Mouse (Mus musculus): ENCODE results near the gene Boc. TPM values are rescaled to one million over a fixed set of nuclear protein-coding genes. Genes with fewer than 3 reads are reported as not detected.
A peak's percentile ranks its signal among the peaks of the same experiment; 100 is the strongest.

The Boc gene
- polyA plus RNA-seq (2016; fragmentation: Nextera tagmentation; extraction: Ambion mirVana), result 30.8 and 37.1 TPM in 2 replicates

- Histone ChIP-seq H3K27me3 (ENCODE audit: low read depth, poor library complexity, severe bottlenecking) (no peaks in the 10 kb centered on the region), H3K9me3 (replicated peaks) (no peaks in the 10 kb centered on the region), H3K27ac (replicated peaks) (peak within 1 kb of the TSS; percentile 99), H3K4me3 (peak within 1 kb of the TSS; percentile 78), H3K36me3 (peaks cover 9% of the 10 kb centered on the region), H3K4me1 (peaks cover 66% of the 10 kb centered on the region)
- peak; percentile 80 for DNase-seq (ENCODE audit: low spot score)
- whole genome bisulfite sequencing, result under 1% methylated on average over 42 of the region's 46 CpGs
Measured at GRCm38 (mm10) chr16:44558471-44559329, at the start of gene Boc. TSS of gene Boc (minus strand) at chr16:44558897.

- no peak for DNase-seq (ENCODE audit: low spot score)
- no peak overlapping the region for H3K4me3 ChIP-seq
- H3K27ac ChIP-seq (replicated peaks), result no peak overlapping the region
- peaks cover 15% of the 10 kb centered on the region for H3K4me1 ChIP-seq
- no peaks in the 10 kb centered on the region for H3K36me3 ChIP-seq
- H3K9me3 ChIP-seq (replicated peaks), result no peaks in the 10 kb centered on the region; the same call in 1 of the 2 replicates
- H3K27me3 ChIP-seq (ENCODE audit: low read depth, poor library complexity, severe bottlenecking), result peaks cover 8% of the 10 kb centered on the region; the same call in 1 of the 2 replicates
- WGBS, result 91% methylated on average over 1 of the region's 1 CpGs
Measured at GRCm38 (mm10) chr16:44606643-44607042, 47.9 kb upstream of the Boc start.

- Histone ChIP-seq H3K27ac (replicated peaks) (no peak overlapping the region), H3K36me3 (no peaks in the 10 kb centered on the region), H3K27me3 (ENCODE audit: low read depth, poor library complexity, severe bottlenecking) (peaks cover 4% of the 10 kb centered on the region; the same call in 1 of the 2 replicates), H3K9me3 (replicated peaks) (no peaks in the 10 kb centered on the region; the same call in 1 of the 2 replicates), H3K4me1 (peaks cover 28% of the 10 kb centered on the region), H3K4me3 (no peak overlapping the region)
- no peak for DNase-seq (ENCODE audit: low spot score)
- 78% methylated on average over 9 of the region's 9 CpGs for WGBS
Measured at GRCm38 (mm10) chr16:44604021-44604616, 45.4 kb upstream of the Boc start.

GRCm38 (mm10) chr16:44601999-44602794 lies 43.5 kb upstream of the Boc start:
- Histone ChIP-seq H3K4me3 (no peak overlapping the region), H3K27me3 (ENCODE audit: low read depth, poor library complexity, severe bottlenecking) (peaks cover 4% of the 10 kb centered on the region; the same call in 1 of the 2 replicates), H3K27ac (replicated peaks) (peak overlapping the region; percentile 69), H3K36me3 (no peaks in the 10 kb centered on the region), H3K4me1 (peaks cover 28% of the 10 kb centered on the region), H3K9me3 (replicated peaks) (no peaks in the 10 kb centered on the region)
- WGBS, result 14% methylated on average over 8 of the region's 8 CpGs
- DNase-seq (ENCODE audit: low spot score), result peak; percentile 34

- H3K4me1 ChIP-seq, result peaks cover 28% of the 10 kb centered on the region
- peaks cover 4% of the 10 kb centered on the region; the same call in 1 of the 2 replicates for H3K27me3 ChIP-seq (ENCODE audit: low read depth, poor library complexity, severe bottlenecking)
- WGBS, result 9% methylated on average over 2 of the region's 2 CpGs
- no peaks in the 10 kb centered on the region for H3K36me3 ChIP-seq
- no peak overlapping the region for H3K4me3 ChIP-seq
- 0 out of 2 replicates have a peak, but pooled peaks cover 5% of the 10 kb centered on the region for H3K9me3 ChIP-seq (replicated peaks)
- peak; percentile 34 for DNase-seq (ENCODE audit: low spot score)
- H3K27ac ChIP-seq (replicated peaks), result peak overlapping the region; percentile 69; the same call in 1 of the 2 replicates
Measured at GRCm38 (mm10) chr16:44601182-44601581, 42.5 kb upstream of the Boc start.

GRCm38 (mm10) chr16:44597106-44597806 lies 38.6 kb upstream of the Boc start:
- WGBS, result 90% methylated on average over 2 of the region's 2 CpGs
- DNase-seq (ENCODE audit: low spot score), result no peak
- Histone ChIP-seq H3K27me3 (ENCODE audit: low read depth, poor library complexity, severe bottlenecking) (no peaks in the 10 kb centered on the region), H3K36me3 (no peaks in the 10 kb centered on the region), H3K4me1 (peaks cover 20% of the 10 kb centered on the region), H3K9me3 (replicated peaks) (0 out of 2 replicates have a peak, but pooled peaks cover 5% of the 10 kb centered on the region), H3K4me3 (no peak overlapping the region), H3K27ac (replicated peaks) (no peak overlapping the region)

- H3K9me3 ChIP-seq (replicated peaks), result no peaks in the 10 kb centered on the region
- no peak overlapping the region for H3K4me3 ChIP-seq
- H3K4me1 ChIP-seq, result no peaks in the 10 kb centered on the region
- 83% methylated on average over 1 of the region's 1 CpGs for WGBS
- H3K27me3 ChIP-seq (ENCODE audit: low read depth, poor library complexity, severe bottlenecking), result no peaks in the 10 kb centered on the region
- no peaks in the 10 kb centered on the region for H3K36me3 ChIP-seq
- H3K27ac ChIP-seq (replicated peaks), result no peak overlapping the region
- no peak for DNase-seq (ENCODE audit: low spot score)
Measured at GRCm38 (mm10) chr16:44589506-44589905, 30.8 kb upstream of the Boc start.

GRCm38 (mm10) chr16:44579421-44580024 lies 20.8 kb upstream of the Boc start:
- Histone ChIP-seq H3K27me3 (ENCODE audit: low read depth, poor library complexity, severe bottlenecking) (no peaks in the 10 kb centered on the region), H3K9me3 (replicated peaks) (no peaks in the 10 kb centered on the region), H3K4me3 (no peak overlapping the region), H3K27ac (replicated peaks) (peak overlapping the region; percentile 6; the same call in 1 of the 2 replicates), H3K4me1 (peaks cover 18% of the 10 kb centered on the region), H3K36me3 (no peaks in the 10 kb centered on the region)
- WGBS, result 32% methylated on average over 15 of the region's 15 CpGs
- no peak for DNase-seq (ENCODE audit: low spot score)

GRCm38 (mm10) chr16:44578551-44578950 lies 19.9 kb upstream of the Boc start:
- H3K27ac ChIP-seq (replicated peaks), result 0 out of 2 replicates have a peak overlapping the region, but pooled peaks have one; percentile 17
- WGBS, result 83% methylated on average over 1 of the region's 1 CpGs
- H3K4me1 ChIP-seq, result peaks cover 18% of the 10 kb centered on the region
- no peaks in the 10 kb centered on the region for H3K27me3 ChIP-seq (ENCODE audit: low read depth, poor library complexity, severe bottlenecking)
- H3K4me3 ChIP-seq, result no peak overlapping the region
- no peaks in the 10 kb centered on the region for H3K9me3 ChIP-seq (replicated peaks)
- H3K36me3 ChIP-seq, result no peaks in the 10 kb centered on the region
- no peak for DNase-seq (ENCODE audit: low spot score)

GRCm38 (mm10) chr16:44568056-44568455 lies 9.4 kb upstream of the Boc start:
- no peaks in the 10 kb centered on the region for H3K36me3 ChIP-seq
- no peaks in the 10 kb centered on the region for H3K27me3 ChIP-seq (ENCODE audit: low read depth, poor library complexity, severe bottlenecking)
- H3K4me3 ChIP-seq, result no peak overlapping the region
- H3K4me1 ChIP-seq, result peaks cover 34% of the 10 kb centered on the region
- DNase-seq (ENCODE audit: low spot score), result no peak
- H3K27ac ChIP-seq (replicated peaks), result no peak overlapping the region; the same call in 1 of the 2 replicates
- 0 out of 2 replicates have a peak, but pooled peaks cover 4% of the 10 kb centered on the region for H3K9me3 ChIP-seq (replicated peaks)

- no peaks in the 10 kb centered on the region for H3K27me3 ChIP-seq (ENCODE audit: low read depth, poor library complexity, severe bottlenecking)
- H3K36me3 ChIP-seq, result no peaks in the 10 kb centered on the region
- no peak for DNase-seq (ENCODE audit: low spot score)
- H3K4me3 ChIP-seq, result peak overlapping the region; percentile 32
- H3K27ac ChIP-seq (replicated peaks), result peak overlapping the region; percentile 82
- H3K9me3 ChIP-seq (replicated peaks), result no peaks in the 10 kb centered on the region
- peaks cover 39% of the 10 kb centered on the region for H3K4me1 ChIP-seq
- WGBS, result 38% methylated on average over 22 of the region's 22 CpGs
Measured at GRCm38 (mm10) chr16:44565328-44566210, 6.9 kb upstream of the Boc start.
